Mouse (Mus musculus) adrenal gland, postnatal 25 days (tissue): ENCODE data around the gene M1ap. TPM values are rescaled to one million over a fixed set of nuclear protein-coding genes. Genes with fewer than 3 reads are reported as not detected.

Source experiments
- DNase-seq: peaks from one replicate; pipeline ENCODE4 v3.0.0; 2021; ENCODE audit warnings: mixed read lengths
- total RNA-seq: library from RNA; stranded (reverse); gene quantifications from 2 replicates; pipeline ENCODE4 v1.2.3, GENCODE M21; 2021

Gene M1ap
- total RNA-seq, 1 experiment from 2014 or later, result not detected

DNA sequence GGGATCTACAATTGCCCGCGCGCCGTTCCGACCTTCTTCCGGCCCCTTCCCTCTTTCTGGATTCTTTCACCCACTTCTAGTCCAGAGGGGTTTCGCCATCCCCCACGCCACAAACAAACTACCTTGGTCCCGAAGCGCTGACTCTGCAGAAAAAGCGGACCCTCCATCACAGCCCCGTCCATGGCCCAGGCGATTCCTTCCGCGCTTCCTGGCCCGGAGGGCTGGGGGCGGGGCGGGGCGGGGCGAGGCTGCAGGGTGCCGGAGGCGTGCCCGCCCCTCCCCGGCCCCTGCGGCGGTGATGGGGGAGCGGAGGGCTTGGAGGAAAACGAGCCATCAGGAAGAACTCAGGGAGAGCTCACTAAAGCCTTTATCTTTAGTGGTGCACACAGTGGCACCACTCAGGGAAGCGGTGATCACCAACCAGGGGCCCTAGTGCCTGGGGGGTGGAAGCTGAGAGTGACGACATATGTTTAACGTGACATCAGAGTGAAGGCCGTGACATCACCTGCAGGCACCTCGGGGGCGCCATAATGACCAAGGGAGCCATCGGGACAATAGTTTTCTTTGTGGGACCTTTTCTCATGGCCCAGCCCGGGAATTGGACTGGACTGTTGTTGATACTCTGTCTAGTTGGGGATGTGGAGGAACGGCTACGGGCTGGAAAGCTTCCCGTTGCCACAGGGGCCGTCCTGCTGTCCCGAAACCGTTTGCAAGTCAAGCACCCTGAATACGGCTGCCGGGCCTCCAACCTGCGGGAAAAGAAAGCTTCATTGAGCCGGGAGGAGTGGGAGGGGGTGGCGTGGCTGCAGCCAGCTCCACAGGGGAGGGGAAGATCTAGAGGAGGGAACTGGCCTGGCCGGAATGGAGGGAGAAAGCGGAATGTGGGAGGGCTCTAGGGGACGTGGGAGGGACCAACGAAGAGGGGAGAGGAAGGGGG lies 86.8 kb downstream of the M1ap start, which contains the start of the genes Dok1 and Loxl3:
TSS of gene Dok1 (minus strand) at position 223 of the 937 bp plus-strand sequence.
TSS of gene Loxl3 (plus strand) at position 925 of the 937 bp plus-strand sequence.
- peak; percentile 76 for DNase-seq

GRCm38 (mm10) chr6:83034463-83035055 lies 87.9 kb downstream of the M1ap start:
- DNase-seq, result no peak

DNA sequence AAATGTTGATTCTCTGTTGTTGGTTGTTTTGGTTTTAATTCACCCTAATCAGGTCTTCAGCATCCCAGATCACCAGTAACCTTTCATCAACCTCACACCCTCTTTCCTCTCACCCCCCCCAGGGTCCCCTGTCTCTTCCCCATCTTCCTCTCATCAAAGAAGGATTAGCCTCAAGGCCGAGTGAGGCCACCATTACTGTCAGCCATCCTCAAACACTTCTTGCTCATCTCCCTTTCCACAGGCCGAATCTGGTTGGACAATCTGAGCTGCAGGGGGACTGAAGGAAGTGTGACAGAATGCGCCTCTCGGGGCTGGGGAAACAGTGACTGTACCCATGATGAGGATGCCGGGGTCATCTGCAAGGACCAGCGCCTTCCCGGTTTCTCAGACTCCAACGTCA lies 90.5 kb downstream of the M1ap start:
- DNase-seq, result no peak

GRCm38 (mm10) chr6:83038496-83039012 lies 91.9 kb downstream of the M1ap start:
- peak; percentile 95 for DNase-seq

DNA sequence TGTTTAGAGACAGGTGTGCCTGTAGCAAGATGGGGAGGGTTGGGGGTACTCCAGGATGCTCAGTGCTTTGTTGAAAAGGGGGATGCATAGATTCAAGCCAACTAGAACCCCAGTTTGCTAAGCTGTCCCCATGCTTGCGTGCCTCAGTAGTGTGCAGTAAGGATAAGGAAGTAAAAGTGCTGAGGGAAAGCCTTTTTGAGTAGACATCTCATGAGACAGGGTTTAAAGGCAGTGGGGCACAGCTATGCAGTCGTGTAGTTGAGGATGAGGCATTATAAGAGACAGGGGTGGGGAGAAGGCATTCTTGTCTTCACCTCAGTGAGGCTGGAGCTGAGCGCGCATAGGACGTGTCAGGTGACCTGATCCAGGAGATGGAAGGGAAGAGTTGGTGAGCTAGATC lies 93.9 kb downstream of the M1ap start:
- DNase-seq, result no peak

- no peak for DNase-seq
Observed at GRCm38 (mm10) chr6:83043561-83043960, 96.9 kb downstream of the M1ap start.

GRCm38 (mm10) chr6:83043993-83044392 lies 97.3 kb downstream of the M1ap start:
- DNase-seq, result no peak

DNA sequence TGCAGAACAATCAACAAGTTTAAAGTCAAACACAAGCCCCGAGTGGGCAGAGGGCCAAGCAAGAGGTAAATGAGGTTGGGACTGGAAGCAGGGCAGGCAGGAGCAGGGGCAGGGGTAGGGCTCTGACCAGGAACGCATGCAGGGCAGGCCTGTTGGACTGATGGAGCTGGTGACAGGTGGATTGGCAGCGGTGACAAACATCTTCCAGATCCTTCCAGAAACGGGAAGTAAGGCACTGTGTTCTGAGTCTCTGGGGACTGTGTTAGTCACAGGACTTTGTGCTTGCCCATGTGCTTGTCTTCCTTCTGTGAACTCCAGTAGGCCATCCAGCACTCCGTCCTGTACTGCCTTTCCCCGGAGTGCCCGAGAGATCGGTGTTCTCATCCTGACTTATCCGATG lies 98.0 kb downstream of the M1ap start:
- no peak for DNase-seq

- no peak for DNase-seq
Observed at GRCm38 (mm10) chr6:83049367-83049766, 102.7 kb downstream of the M1ap start.

GRCm38 (mm10) chr6:83053136-83053960 lies 106.6 kb downstream of the M1ap start:
- peak; percentile 46 for DNase-seq

GRCm38 (mm10) chr6:83054074-83054851 lies 107.6 kb downstream of the M1ap start, which contains the start of gene Aup1:
TSS of gene Aup1 (plus strand) at chr6:83054521.
- DNase-seq, result peak; percentile 96

GRCm38 (mm10) chr6:83054871-83055431 lies 108.2 kb downstream of the M1ap start, which contains the start of gene Htra2:
TSS of gene Htra2 (minus strand) at chr6:83055273.
- DNase-seq, result peak; percentile 31

- DNase-seq, result no peak
Observed at GRCm38 (mm10) chr6:83057790-83058189, 111.1 kb downstream of the M1ap start, which contains the start of gene Dqx1. TSS of gene Dqx1 (plus strand) at chr6:83057844.

DNA sequence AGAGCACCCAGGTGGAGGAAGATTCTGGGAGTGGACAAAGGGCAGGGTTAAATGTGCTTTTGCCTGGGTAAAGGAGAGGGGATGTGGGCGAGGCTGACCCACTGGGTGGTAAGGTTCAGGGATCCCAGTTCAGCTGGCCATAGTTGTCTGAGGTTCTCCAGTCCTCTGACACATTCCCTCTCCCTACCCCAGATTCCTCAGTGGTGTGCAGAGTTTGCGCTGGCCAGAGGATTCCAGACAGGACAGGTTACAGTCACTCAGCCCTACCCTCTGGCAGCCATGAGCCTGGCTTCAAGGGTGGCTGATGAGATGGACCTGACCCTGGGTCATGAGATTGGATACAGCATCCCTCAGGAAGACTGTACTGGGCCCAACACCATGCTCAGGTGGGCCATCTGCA lies 112.0 kb downstream of the M1ap start:
- no peak for DNase-seq

DNA sequence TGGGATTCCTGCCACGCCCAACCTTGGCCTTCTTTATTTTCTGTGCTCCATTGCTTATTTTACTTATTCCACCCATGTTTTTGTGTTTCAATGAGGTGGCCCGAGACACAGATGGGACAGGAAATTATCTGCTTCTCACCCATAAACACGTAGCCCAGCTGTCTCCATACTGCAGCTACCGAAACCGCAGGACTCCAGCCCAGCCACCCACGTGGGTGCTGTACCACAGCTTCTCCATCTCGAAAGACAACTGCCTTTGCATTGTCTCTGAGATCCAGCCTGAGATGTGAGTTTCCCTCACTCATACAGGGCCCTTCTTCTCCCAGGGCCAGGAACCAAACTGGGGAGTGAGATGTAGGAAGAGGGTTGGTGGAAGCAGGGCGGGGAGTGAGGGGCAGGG lies 119.3 kb downstream of the M1ap start:
- no peak for DNase-seq

- DNase-seq, result no peak
Observed at GRCm38 (mm10) chr6:83066441-83066840, 119.7 kb downstream of the M1ap start.

GRCm38 (mm10) chr6:83068221-83068620 lies 121.5 kb downstream of the M1ap start:
- no peak for DNase-seq

- DNase-seq, result no peak
Observed at GRCm38 (mm10) chr6:83068706-83069487, 122.2 kb downstream of the M1ap start.

- no peak for DNase-seq
Observed at GRCm38 (mm10) chr6:83069488-83070246, 123.0 kb downstream of the M1ap start.

DNA sequence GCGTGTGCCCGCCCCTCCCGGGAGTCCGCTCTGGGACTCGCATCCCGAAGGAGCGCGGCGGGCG lies 123.4 kb downstream of the M1ap start, which contains the start of gene Tlx2:
TSS of gene Tlx2 (minus strand) at position 47 of the 64 bp plus-strand sequence.
- DNase-seq, result no peak
